Comparison of ENCODE assay signal across 8 mouse cellular contexts in genomic region chr3:79193001-79193400, GRCm38 (mm10).
A peak's percentile ranks its signal among the peaks of the same experiment; 100 is the strongest.
DNase-seq lines count a peak whose midpoint lies in the region; ATAC-seq and TF ChIP-seq lines count a peak whose summit lies in the region.

No protein-coding gene starts in this region.

- H3K4me2 ChIP-seq in hindbrain, postnatal 0 days (ENCODE audit: low read depth, low read length), result no peak overlapping the region
- no peak overlapping the region for H3K4me2 ChIP-seq in hindbrain, embryonic 13.5 days
- H3K4me2 ChIP-seq in liver, embryonic 12.5 days, result no peak overlapping the region
- no peak overlapping the region for H3K4me2 ChIP-seq in midbrain, embryonic 13.5 days (replicated peaks)

- H3K4me3 ChIP-seq in hindbrain, postnatal 0 days (ENCODE audit: low read length), result no peak overlapping the region
- H3K4me3 ChIP-seq in hindbrain, embryonic 13.5 days, result no peak overlapping the region
- no peak overlapping the region for H3K4me3 ChIP-seq in liver, embryonic 12.5 days
- no peak overlapping the region for H3K4me3 ChIP-seq in midbrain, embryonic 13.5 days (replicated peaks)

- H3K4me1 ChIP-seq in hindbrain, postnatal 0 days (ENCODE audit: insufficient read depth, low read length), result peaks cover 9% of the 10 kb centered on the region; the same call in 1 of the 2 replicates
- H3K4me1 ChIP-seq in hindbrain, embryonic 13.5 days (replicated peaks), result peaks cover 30% of the 10 kb centered on the region
- 0 out of 2 replicates have a peak, but pooled peaks cover 8% of the 10 kb centered on the region for H3K4me1 ChIP-seq in liver, embryonic 12.5 days
- peaks cover 16% of the 10 kb centered on the region for H3K4me1 ChIP-seq in midbrain, embryonic 13.5 days (replicated peaks)

- H3K9me3 ChIP-seq in hindbrain, postnatal 0 days (ENCODE audit: low read length), result no peaks in the 10 kb centered on the region
- no peaks in the 10 kb centered on the region for H3K9me3 ChIP-seq in hindbrain, embryonic 13.5 days
- H3K9me3 ChIP-seq in liver, embryonic 12.5 days (replicated peaks), result no peaks in the 10 kb centered on the region
- H3K9me3 ChIP-seq in midbrain, embryonic 13.5 days, result no peaks in the 10 kb centered on the region

- H3K36me3 ChIP-seq in hindbrain, postnatal 0 days (ENCODE audit: insufficient read depth, low read length), result no peaks in the 10 kb centered on the region
- no peaks in the 10 kb centered on the region for H3K36me3 ChIP-seq in hindbrain, embryonic 13.5 days
- H3K36me3 ChIP-seq in liver, embryonic 12.5 days, result no peaks in the 10 kb centered on the region
- H3K36me3 ChIP-seq in midbrain, embryonic 13.5 days, result peaks cover 4% of the 10 kb centered on the region

- peak overlapping the region; percentile 48; the same call in 1 of the 2 replicates for H3K27ac ChIP-seq in hindbrain, postnatal 0 days
- no peak overlapping the region; the same call in 1 of the 2 replicates for H3K27ac ChIP-seq in hindbrain, embryonic 13.5 days
- H3K27ac ChIP-seq in liver, embryonic 12.5 days, result no peak overlapping the region
- no peak overlapping the region for H3K27ac ChIP-seq in midbrain, embryonic 13.5 days

- 36% methylated on average over 4 of the region's 4 CpGs for WGBS in hindbrain, postnatal 0 days
- WGBS in hindbrain, embryonic 13.5 days, result 77% methylated on average over 4 of the region's 4 CpGs
- 62% methylated on average over 4 of the region's 4 CpGs for WGBS in liver, embryonic 12.5 days (ENCODE audit: insufficient replicate concordance)
- WGBS in midbrain, embryonic 13.5 days, result 77% methylated on average over 4 of the region's 4 CpGs

- DNase-seq in hindbrain, postnatal 0 days (ENCODE audit: low spot score), result peak; percentile 54
- peak; percentile 50 to 69 for DNase-seq in adrenal gland, postnatal 36 days
- DNase-seq in gastrocnemius, postnatal 14 days, result peak; percentile 32
- DNase-seq in left cerebral cortex, postnatal 14 days (ENCODE audit: low spot score in 2 of 2), result peak; percentile 43 to 81
- no peak for DNase-seq in kidney, adult 11 months

- no peak for TF ChIP-seq CTCF in hindbrain, postnatal 0 days (IDR thresholded peaks at IDR 0.05; ENCODE audit: low read depth)

- intact Hi-C loops in gastrocnemius, postnatal 14 days (cut with DNase I; ENCODE audit: low total_unique reads), result loop anchor here (10.0 kb wide), 1 partner anchor 48 kb away; no protein-coding TSS in a partner anchor
- intact Hi-C loops in left cerebral cortex, postnatal 14 days (cut with DNase I), result loop anchor here (10.0 kb wide), 1 partner anchor 98 kb away; no protein-coding TSS in a partner anchor

- peak; percentile 66 for ATAC-seq in hindbrain, postnatal 0 days
- no peak for ATAC-seq in hindbrain, embryonic 13.5 days (ENCODE audit: low FRiP score)
- no peak for ATAC-seq in liver, embryonic 12.5 days
- ATAC-seq in midbrain, embryonic 13.5 days, result no peak

- H3K27me3 ChIP-seq in hindbrain, postnatal 0 days (ENCODE audit: insufficient read depth, low read length), result no peaks in the 10 kb centered on the region
- no peaks in the 10 kb centered on the region for H3K27me3 ChIP-seq in hindbrain, embryonic 13.5 days
- H3K27me3 ChIP-seq in liver, embryonic 12.5 days (replicated peaks), result no peaks in the 10 kb centered on the region
- H3K27me3 ChIP-seq in midbrain, embryonic 13.5 days, result no peaks in the 10 kb centered on the region

- no peak overlapping the region for H3K9ac ChIP-seq in hindbrain, postnatal 0 days (replicated peaks; ENCODE audit: low read length)
- no peak overlapping the region for H3K9ac ChIP-seq in hindbrain, embryonic 13.5 days
- H3K9ac ChIP-seq in liver, embryonic 12.5 days, result no peak overlapping the region
- no peak overlapping the region for H3K9ac ChIP-seq in midbrain, embryonic 13.5 days (replicated peaks)
